Mouse (Mus musculus): ENCODE data around the gene Gm9508.

DNA sequence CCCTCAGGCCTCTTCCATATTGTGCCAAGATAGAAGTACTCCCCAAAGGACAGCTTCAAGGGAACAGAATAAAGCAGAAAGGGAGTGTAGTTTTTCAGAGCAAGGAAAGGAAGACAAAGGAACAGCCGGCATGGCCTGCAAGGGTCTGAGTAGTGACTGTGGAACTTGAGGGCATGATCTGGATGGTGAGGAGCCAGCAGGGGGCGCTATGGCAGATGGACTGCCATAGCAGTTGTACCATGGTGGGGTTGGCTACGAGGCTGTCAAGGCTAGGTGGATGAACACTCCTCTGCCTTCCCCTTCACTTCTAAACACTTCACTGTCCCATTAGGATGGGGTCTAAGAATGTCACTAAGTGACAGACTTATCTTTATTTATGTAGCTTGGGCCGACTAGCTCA lies 32.2 kb upstream of the Gm9508 start:
- TF ChIP-seq POLR2A (IDR thresholded peaks at IDR 0.05; ENCODE audit: insufficient read length, low read depth) (no peak), TCF12 (IDR thresholded peaks at IDR 0.05; ENCODE audit: insufficient read depth, poor library complexity, severe bottlenecking) (no peak), E2F4 (IDR thresholded peaks at IDR 0.05; ENCODE audit: insufficient read depth) (no peak), MYOG (IDR thresholded peaks at IDR 0.05; ENCODE audit: control insufficient read depth in 1 of 3, insufficient read depth in 1 of 3, insufficient read length in 2 of 3, low read depth in 2 of 3) (no peak), MYOD1 (IDR thresholded peaks at IDR 0.05; ENCODE audit: control insufficient read depth in 1 of 3, insufficient read length in 2 of 3, low read depth in 2 of 3) (no peak), USF1 (IDR thresholded peaks at IDR 0.05; ENCODE audit: low read depth) (no peak), CEBPB (IDR thresholded peaks at IDR 0.05; ENCODE audit: insufficient read depth, poor library complexity, severe bottlenecking) (no peak), POLR2AphosphoS2 (IDR thresholded peaks at IDR 0.05; ENCODE audit: insufficient read length, low read depth) (no peak), MAX (IDR thresholded peaks at IDR 0.05; ENCODE audit: low read depth) (no peak), TCF3 (IDR thresholded peaks at IDR 0.05; ENCODE audit: insufficient read length, low read depth) (no peak)
